Mouse (Mus musculus): ENCODE measurements around the gene Gm17349.

Gm17349 gene

GRCm38 (mm10) chr15:99700219-99701106 is 4.8 kb downstream of the Gm17349 start:
- DNase-seq (ENCODE audit: low spot score in 2 of 2): no peak

- no peak for DNase-seq (ENCODE audit: low spot score in 2 of 2)
Observed at GRCm38 (mm10) chr15:99699715-99700114, 5.6 kb downstream of the Gm17349 start.

- DNase-seq (ENCODE audit: low spot score in 2 of 2): no peak
Observed at GRCm38 (mm10) chr15:99698533-99699085, 6.7 kb downstream of the Gm17349 start.

GRCm38 (mm10) chr15:99697309-99697708 is 8.0 kb downstream of the Gm17349 start:
- DNase-seq (ENCODE audit: low spot score in 2 of 2): no peak

- DNase-seq (ENCODE audit: low spot score in 2 of 2): no peak
Observed at GRCm38 (mm10) chr15:99691976-99692375, 13.3 kb downstream of the Gm17349 start.

GRCm38 (mm10) chr15:99690924-99691323 is 14.4 kb downstream of the Gm17349 start:
- DNase-seq (ENCODE audit: low spot score in 2 of 2): no peak

- DNase-seq (ENCODE audit: low spot score in 2 of 2): peak; percentile 55 to 64
Observed at GRCm38 (mm10) chr15:99688712-99689111, 16.6 kb downstream of the Gm17349 start.

- DNase-seq (ENCODE audit: low spot score in 2 of 2): no peak
Observed at GRCm38 (mm10) chr15:99684156-99684555, 21.1 kb downstream of the Gm17349 start.

GRCm38 (mm10) chr15:99682880-99683279 is 22.4 kb downstream of the Gm17349 start:
- DNase-seq (ENCODE audit: low spot score in 2 of 2): no peak

- no peak for DNase-seq (ENCODE audit: low spot score in 2 of 2)
Observed at GRCm38 (mm10) chr15:99679008-99679407, 26.3 kb downstream of the Gm17349 start.

- no peak for DNase-seq (ENCODE audit: low spot score in 2 of 2)
Observed at GRCm38 (mm10) chr15:99678063-99678800, 27.1 kb downstream of the Gm17349 start.

GRCm38 (mm10) chr15:99677089-99677488 is 28.2 kb downstream of the Gm17349 start:
- DNase-seq (ENCODE audit: low spot score in 2 of 2): no peak

GRCm38 (mm10) chr15:99674866-99675265 is 30.4 kb downstream of the Gm17349 start:
- no peak for DNase-seq (ENCODE audit: low spot score in 2 of 2)

GRCm38 (mm10) chr15:99671783-99672182 is 33.5 kb downstream of the Gm17349 start:
- peak in 1 of 2 experiments; percentile 39 for DNase-seq (ENCODE audit: low spot score in 2 of 2)

GRCm38 (mm10) chr15:99670964-99671670 is 34.2 kb downstream of the Gm17349 start:
- peak in 1 of 2 experiments; percentile 35 for DNase-seq (ENCODE audit: low spot score in 2 of 2)

GRCm38 (mm10) chr15:99670154-99670821 is 35.0 kb downstream of the Gm17349 start, which contains the start of gene Asic1:
Gene Asic1, plus strand, starts transcription at chr15:99670368.
- DNase-seq (ENCODE audit: low spot score in 2 of 2): peak; percentile 68 to 79

GRCm38 (mm10) chr15:99669392-99669791 is 35.9 kb downstream of the Gm17349 start:
- DNase-seq (ENCODE audit: low spot score in 2 of 2): no peak

GRCm38 (mm10) chr15:99668881-99669280 is 36.4 kb downstream of the Gm17349 start:
- peak; percentile 81 to 83 for DNase-seq (ENCODE audit: low spot score in 2 of 2)

GRCm38 (mm10) chr15:99667544-99667943 is 37.7 kb downstream of the Gm17349 start:
- DNase-seq (ENCODE audit: low spot score in 2 of 2): no peak

- peak; percentile 69 to 76 for DNase-seq (ENCODE audit: low spot score in 2 of 2)
Observed at GRCm38 (mm10) chr15:99664600-99665451, 40.5 kb downstream of the Gm17349 start.

Measured in right cerebral cortex, adult 2 months (tissue).